Mouse (Mus musculus) midbrain, embryonic 12.5 days (tissue): Measurements from ENCODE around the gene Cacnb4. TPM values are rescaled to one million over a fixed set of nuclear protein-coding genes. Genes with fewer than 3 reads are reported as not detected.

Experiments
- ATAC-seq: fragments of 200-750 bp; cut with Nextera tagmentation; 2 replicates; pipeline ENCODE4 v1.8.0; 2017; ENCODE audit warnings: low read depth, moderate TSS enrichment, moderate library complexity; ENCODE audit not compliant: low FRiP score
- H3K27ac ChIP-seq: fragments of 300-500 bp; sonication (generic); replicated peaks from 2 replicates; pipeline ENCODE4 v1.5.1; 2016; ENCODE audit warnings: mild to moderate bottlenecking
- H3K27me3 ChIP-seq: fragments of 300-500 bp; sonication (generic); 2 replicates; pipeline ENCODE4 v1.6.1; 2016; ENCODE audit warnings: mild to moderate bottlenecking
- H3K36me3 ChIP-seq: fragments of 300-500 bp; sonication (generic); 2 replicates; pipeline ENCODE4 v1.6.1; 2016
- H3K4me1 ChIP-seq: fragments of 300-500 bp; sonication (generic); 2 replicates; pipeline ENCODE4 v1.6.1; 2016
- H3K4me2 ChIP-seq: fragments of 300-500 bp; sonication (generic); replicated peaks from 2 replicates; pipeline ENCODE4 v1.6.1; 2016; ENCODE audit warnings: mild to moderate bottlenecking, moderate library complexity
- H3K4me3 ChIP-seq: fragments of 300-500 bp; sonication (generic); 2 replicates; pipeline ENCODE4 v1.5.1; 2016; ENCODE audit warnings: mild to moderate bottlenecking
- H3K9ac ChIP-seq: fragments of 300-500 bp; sonication (generic); replicated peaks from 2 replicates; pipeline ENCODE4 v1.6.1; 2016; ENCODE audit warnings: mild to moderate bottlenecking, moderate library complexity
- H3K9me3 ChIP-seq: fragments of 300-500 bp; sonication (generic); 2 replicates; pipeline ENCODE4 v1.6.1; 2016; ENCODE audit warnings: mild to moderate bottlenecking
- WGBS: fragments of 180-500 bp; shearing (Covaris S2); methylation state at CpG from one replicate; pipeline ENCODE4 v1.1.7; 2016; 5-methylcytosine and 5-hydroxymethylcytosine counted together
- polyA plus RNA-seq: library from polyadenylated mRNA; unstranded; fragments of >200 nt; fragmentation: Nextera tagmentation; extraction: Ambion mirVana; gene quantifications from 2 replicates; pipeline ENCODE4 v1.2.1, GENCODE M21; 2016

The Cacnb4 gene
- polyA plus RNA-seq, 1 experiment from 2014 or later: 5.0 TPM

DNA sequence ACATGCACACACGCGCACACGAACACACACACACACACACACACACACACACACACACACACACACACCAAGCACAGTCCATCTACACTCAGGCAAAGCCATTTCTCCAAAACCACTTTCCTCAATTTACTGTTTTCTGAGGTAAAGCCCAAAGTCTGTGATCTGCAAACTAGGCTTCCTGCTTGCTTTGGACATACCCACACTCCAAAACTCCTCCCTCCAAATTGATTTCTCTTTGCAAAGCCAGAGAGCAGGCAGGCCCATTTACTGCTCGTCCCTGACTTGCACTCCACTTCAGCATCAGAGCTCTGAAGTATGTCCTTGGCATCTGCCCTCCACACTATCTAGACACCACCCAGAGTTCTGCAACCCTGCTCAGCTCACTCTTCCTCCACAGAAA lies 958 bp upstream of the Cacnb4 start:
- Histone ChIP-seq H3K36me3 (no peaks in the 10 kb centered on the region), H3K27ac (no peak overlapping the region), H3K4me3 (no peak overlapping the region), H3K9me3 (no peaks in the 10 kb centered on the region), H3K9ac (no peak overlapping the region), H3K27me3 (peaks cover 38% of the 10 kb centered on the region), H3K4me1 (peaks cover 11% of the 10 kb centered on the region), H3K4me2 (no peak overlapping the region)
- no peak for ATAC-seq
- WGBS: 57% methylated on average over 3 of the region's 4 CpGs

DNA sequence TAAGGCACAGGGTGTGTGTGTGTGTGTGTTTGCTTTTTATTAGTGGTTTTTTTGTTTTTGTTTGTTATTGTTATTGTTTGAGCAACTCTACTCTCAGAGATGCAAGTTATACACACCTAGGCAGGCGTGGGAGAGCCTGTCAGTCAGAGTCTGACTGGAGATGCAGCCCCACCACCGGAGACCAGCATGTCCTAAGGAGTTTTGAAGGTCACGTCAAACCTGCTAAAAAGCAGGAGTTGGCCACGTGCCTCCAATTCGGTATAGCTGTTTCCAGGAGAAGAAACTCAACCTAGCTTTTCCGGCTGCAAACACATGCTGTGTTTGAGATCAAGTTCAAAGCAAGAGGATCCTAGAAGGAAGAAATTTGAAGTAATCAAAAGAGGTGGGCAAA lies 277 bp upstream of the Cacnb4 start:
- H3K36me3 ChIP-seq: no peaks in the 10 kb centered on the region
- WGBS: 13% methylated on average over 6 of the region's 6 CpGs
- peaks cover 45% of the 10 kb centered on the region for H3K27me3 ChIP-seq
- no peak overlapping the region for H3K27ac ChIP-seq
- H3K9ac ChIP-seq: peak overlapping the region; percentile 71; the same call in 1 of the 2 replicates
- H3K4me1 ChIP-seq: peaks cover 11% of the 10 kb centered on the region
- H3K4me3 ChIP-seq: peak overlapping the region; percentile 78
- H3K4me2 ChIP-seq: peak overlapping the region; percentile 94
- ATAC-seq: no peak
- no peaks in the 10 kb centered on the region for H3K9me3 ChIP-seq

DNA sequence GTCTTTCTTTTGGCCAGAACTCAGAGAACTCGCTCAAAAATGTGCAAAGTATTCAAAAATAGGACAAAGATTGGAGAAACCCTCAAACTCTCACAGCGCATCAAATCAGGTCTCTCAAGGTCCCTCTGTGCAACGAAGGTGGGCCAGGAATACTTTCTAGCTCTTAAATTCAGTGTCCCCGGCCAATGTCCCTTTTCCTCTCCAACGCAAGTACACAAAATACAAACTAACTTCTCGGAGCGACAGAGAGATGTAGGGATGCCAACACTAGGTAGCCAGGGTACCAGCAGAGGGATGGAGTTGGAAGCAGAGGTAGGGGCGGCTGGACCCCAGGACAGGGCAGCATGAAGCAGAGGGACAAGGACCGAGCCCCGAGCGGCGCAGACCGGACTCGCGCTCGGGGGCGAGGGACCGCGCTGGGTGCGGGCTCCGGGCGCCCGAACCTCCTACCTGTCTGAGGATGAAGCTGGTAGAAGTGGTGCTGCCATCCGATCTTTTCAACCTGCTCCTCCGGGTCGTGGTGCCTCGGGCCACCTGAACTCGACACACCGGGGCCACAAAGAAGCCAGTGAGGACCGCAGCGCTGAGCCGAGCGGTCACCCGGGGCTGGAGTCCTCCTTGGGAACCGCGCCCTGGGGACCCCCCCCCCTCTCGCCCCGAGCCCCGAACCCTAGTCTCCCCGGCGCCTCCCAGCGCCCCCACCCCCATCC lies 1.2 kb downstream of the Cacnb4 start:
- Histone ChIP-seq H3K4me1 (peaks cover 11% of the 10 kb centered on the region), H3K9me3 (no peaks in the 10 kb centered on the region), H3K4me3 (peak overlapping the region; percentile 78), H3K4me2 (peak overlapping the region; percentile 94), H3K9ac (peak overlapping the region; percentile 71), H3K36me3 (no peaks in the 10 kb centered on the region), H3K27me3 (peaks cover 48% of the 10 kb centered on the region), H3K27ac (no peak overlapping the region)
- ATAC-seq: peak; percentile 47
- under 1% methylated on average over 42 of the region's 42 CpGs for WGBS

DNA sequence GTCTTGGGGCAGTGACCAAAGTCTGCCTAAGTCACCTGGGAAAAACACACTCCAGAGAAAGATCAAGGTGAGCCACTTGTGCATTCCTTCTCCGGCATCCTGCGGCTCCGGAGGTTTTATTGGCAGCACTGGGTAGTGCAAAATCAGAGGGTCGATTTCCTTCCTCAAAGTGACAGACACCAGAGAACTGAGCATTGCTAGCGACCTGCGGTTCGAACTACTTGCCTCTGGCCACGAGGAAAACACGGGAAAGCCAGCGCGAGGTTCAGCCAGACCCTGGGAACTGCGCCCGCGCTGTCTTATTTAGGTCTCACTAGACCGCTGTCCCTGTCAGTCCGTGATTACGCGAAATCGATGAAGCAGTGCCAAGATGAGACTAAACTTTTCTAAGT lies 1.7 kb downstream of the Cacnb4 start:
- WGBS: under 1% methylated on average over 19 of the region's 19 CpGs
- Histone ChIP-seq H3K36me3 (no peaks in the 10 kb centered on the region), H3K9me3 (no peaks in the 10 kb centered on the region), H3K4me2 (peak overlapping the region; percentile 94), H3K9ac (no peak overlapping the region), H3K27ac (no peak overlapping the region), H3K4me3 (peak overlapping the region; percentile 78), H3K27me3 (peaks cover 48% of the 10 kb centered on the region), H3K4me1 (peaks cover 11% of the 10 kb centered on the region)
- ATAC-seq: no peak

DNA sequence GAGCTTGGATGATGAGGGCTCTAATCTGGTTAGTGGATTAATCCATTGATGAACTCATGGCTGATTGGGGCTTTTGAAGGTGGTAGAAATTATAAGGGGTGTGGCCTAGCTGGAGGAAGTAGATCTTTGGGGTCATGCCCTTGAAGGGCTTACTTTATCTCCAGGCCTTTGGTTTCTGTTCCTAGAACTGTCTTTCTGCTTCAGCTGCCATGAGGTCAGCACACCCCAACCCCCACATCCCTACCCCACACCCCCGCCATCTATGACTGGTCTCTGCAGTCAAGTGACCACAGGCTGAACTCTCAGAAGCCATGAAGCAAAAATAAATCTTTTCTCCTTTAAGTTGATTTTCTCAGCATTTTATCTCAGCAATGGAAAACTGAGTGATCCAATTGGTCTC lies 3.5 kb downstream of the Cacnb4 start:
- H3K4me2 ChIP-seq: no peak overlapping the region
- no peak overlapping the region for H3K4me3 ChIP-seq
- no peak overlapping the region for H3K9ac ChIP-seq
- ATAC-seq: no peak
- peaks cover 40% of the 10 kb centered on the region for H3K27me3 ChIP-seq
- no peaks in the 10 kb centered on the region for H3K9me3 ChIP-seq
- H3K27ac ChIP-seq: no peak overlapping the region
- no peaks in the 10 kb centered on the region for H3K36me3 ChIP-seq
- peaks cover 11% of the 10 kb centered on the region for H3K4me1 ChIP-seq
- WGBS: 59% methylated on average over 1 of the region's 1 CpGs

DNA sequence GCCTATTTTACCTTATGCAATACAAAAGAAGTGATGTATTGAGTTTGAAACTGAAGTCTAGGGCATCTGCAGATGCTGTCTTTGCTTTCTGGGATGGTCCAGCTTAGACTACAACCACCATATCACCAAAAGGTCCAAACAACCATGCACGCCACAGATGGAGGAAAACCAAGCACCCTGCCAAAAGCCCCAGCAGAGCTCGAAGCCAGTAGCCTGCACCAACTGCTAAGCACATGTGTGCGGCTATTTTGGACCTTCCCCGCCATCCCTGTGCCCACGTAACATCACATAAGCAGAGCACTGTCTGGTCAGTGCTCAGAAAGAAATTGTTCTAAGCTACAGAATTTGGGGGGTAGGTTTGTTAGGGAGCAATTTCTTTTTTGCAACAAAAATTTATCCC lies 5.9 kb downstream of the Cacnb4 start:
- peaks cover 31% of the 10 kb centered on the region for H3K27me3 ChIP-seq
- H3K9me3 ChIP-seq: no peaks in the 10 kb centered on the region
- no peak for ATAC-seq
- no peak overlapping the region for H3K9ac ChIP-seq
- no peak overlapping the region for H3K4me3 ChIP-seq
- 87% methylated on average over 5 of the region's 5 CpGs for WGBS
- H3K36me3 ChIP-seq: no peaks in the 10 kb centered on the region
- peaks cover 11% of the 10 kb centered on the region for H3K4me1 ChIP-seq
- no peak overlapping the region for H3K27ac ChIP-seq
- H3K4me2 ChIP-seq: no peak overlapping the region

DNA sequence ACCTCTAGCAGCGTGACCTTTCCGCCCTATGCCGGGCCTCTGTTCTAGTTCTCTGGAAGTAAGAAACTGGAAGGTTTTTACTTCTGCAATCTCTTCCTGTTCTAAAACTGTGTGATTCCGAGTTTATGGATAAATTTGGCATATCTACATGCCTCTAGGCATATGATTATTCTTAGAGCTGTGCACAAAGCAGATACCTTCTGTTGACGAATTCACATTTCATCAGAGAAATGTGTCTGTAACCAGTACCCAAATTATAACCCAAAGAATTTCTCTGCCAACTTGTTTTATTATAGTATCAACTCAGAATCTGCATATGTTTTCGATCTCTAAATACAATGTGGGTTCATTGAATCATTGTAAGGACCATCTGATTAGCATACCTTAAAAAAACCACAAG lies 8.2 kb downstream of the Cacnb4 start:
- Histone ChIP-seq H3K27me3 (peaks cover 18% of the 10 kb centered on the region), H3K9ac (no peak overlapping the region), H3K36me3 (no peaks in the 10 kb centered on the region), H3K9me3 (no peaks in the 10 kb centered on the region), H3K4me2 (no peak overlapping the region), H3K27ac (no peak overlapping the region), H3K4me1 (no peaks in the 10 kb centered on the region), H3K4me3 (no peak overlapping the region)
- ATAC-seq: no peak
- 93% methylated on average over 6 of the region's 6 CpGs for WGBS

DNA sequence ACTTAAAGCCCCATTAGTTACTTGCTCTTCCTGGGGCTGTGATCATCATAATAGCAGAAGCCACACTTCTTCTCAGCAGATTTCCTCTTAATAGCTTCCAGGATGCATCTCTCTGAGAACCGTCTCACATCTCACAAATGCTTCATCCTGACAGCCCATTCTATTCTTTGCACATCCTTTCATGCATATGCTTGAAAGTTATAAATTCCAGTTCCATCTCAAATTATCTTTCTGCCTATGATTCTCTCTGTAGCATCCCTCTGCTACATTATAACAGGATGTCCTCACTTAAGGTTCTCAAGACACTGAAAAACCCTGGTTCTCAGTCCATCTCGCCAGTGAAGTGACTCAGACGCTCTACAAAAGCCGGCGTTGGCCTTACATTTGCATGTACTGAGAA lies 19.9 kb downstream of the Cacnb4 start:
- H3K9ac ChIP-seq: no peak overlapping the region
- no peaks in the 10 kb centered on the region for H3K36me3 ChIP-seq
- no peak overlapping the region for H3K27ac ChIP-seq
- no peak overlapping the region for H3K4me3 ChIP-seq
- ATAC-seq: no peak
- H3K4me2 ChIP-seq: no peak overlapping the region
- no peaks in the 10 kb centered on the region for H3K27me3 ChIP-seq
- no peaks in the 10 kb centered on the region for H3K9me3 ChIP-seq
- 93% methylated on average over 5 of the region's 5 CpGs for WGBS
- no peaks in the 10 kb centered on the region for H3K4me1 ChIP-seq

DNA sequence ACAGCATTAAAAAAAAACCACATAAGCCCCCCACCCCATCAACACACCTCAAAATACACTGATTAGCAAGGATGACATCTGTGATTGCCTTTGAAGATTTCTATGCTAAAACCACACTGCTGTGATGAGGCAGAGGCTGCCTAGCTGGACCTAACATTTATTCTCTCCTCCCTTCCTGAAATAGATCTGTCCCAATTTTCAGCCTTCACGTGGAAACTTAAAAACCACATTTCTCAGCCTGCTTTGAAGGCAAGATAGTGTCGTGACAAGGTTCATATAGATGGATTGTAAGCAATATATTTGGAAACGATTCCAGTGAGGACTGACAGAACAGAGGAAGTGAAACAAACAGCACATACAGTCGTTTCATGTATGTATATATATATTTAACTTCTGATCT lies 22.1 kb downstream of the Cacnb4 start:
- Histone ChIP-seq H3K27ac (no peak overlapping the region), H3K27me3 (no peaks in the 10 kb centered on the region), H3K4me2 (no peak overlapping the region), H3K4me3 (no peak overlapping the region), H3K4me1 (no peaks in the 10 kb centered on the region), H3K36me3 (no peaks in the 10 kb centered on the region), H3K9ac (no peak overlapping the region), H3K9me3 (no peaks in the 10 kb centered on the region)
- no peak for ATAC-seq
- WGBS: 82% methylated on average over 4 of the region's 4 CpGs

DNA sequence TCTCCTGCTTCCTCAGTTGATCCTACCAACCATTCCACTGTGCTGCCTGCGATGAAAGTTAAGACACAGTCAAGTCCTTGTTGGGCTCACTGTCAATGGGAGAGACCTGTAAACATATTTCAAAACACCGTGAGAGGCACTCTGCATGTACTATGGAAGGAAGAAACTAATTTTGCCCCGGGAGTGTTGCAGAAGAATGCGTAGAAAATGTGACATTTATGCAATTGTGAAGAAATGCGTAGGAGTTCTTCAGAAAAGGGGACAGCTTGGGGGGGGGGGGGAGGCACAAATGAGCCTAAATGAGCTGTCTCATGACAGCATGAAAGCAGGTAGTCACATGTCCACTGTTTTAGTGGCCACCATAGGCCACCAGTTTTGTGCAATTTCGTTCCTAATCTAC lies 25.1 kb downstream of the Cacnb4 start:
- Histone ChIP-seq H3K4me2 (no peak overlapping the region), H3K9ac (no peak overlapping the region), H3K27ac (no peak overlapping the region), H3K36me3 (no peaks in the 10 kb centered on the region), H3K27me3 (no peaks in the 10 kb centered on the region), H3K4me3 (no peak overlapping the region), H3K9me3 (no peaks in the 10 kb centered on the region), H3K4me1 (no peaks in the 10 kb centered on the region)
- no peak for ATAC-seq
- WGBS: 89% methylated on average over 6 of the region's 6 CpGs

DNA sequence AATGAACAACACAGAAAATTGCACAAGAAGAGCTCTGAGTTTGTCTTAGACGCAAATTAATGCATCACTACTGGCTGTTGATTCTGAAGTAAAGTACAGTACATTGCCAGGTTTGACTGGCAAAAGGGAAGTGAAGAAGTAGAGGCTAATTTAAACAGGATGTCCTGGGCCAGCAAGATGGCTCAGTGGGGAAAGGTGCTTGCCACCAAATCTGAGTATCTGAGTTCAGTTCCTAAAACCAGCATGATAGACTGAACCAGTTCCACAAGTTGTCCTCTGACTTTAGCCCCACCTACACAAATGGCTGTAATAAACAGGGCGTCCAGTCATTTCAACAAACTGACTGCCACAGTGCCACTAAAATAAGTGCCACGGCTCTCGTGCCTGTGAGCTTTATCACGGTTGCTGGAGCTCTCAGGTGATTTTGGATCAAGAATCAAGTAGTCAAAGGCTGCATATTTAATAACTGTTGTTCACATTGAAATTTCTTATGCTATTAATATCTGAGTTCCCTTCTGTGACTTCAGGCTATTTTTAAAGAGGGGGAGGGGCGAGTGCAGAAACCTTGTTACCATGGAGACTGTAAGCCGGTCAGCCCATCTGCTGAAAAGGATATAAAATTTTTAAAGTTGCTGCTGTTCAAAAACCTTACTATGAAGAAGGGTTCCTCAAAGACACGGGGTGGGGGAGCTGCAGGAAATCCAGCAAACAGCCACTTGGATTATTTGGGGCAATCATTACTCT lies 29.2 kb downstream of the Cacnb4 start:
- Histone ChIP-seq H3K36me3 (no peaks in the 10 kb centered on the region), H3K9ac (no peak overlapping the region), H3K9me3 (no peaks in the 10 kb centered on the region), H3K27me3 (no peaks in the 10 kb centered on the region), H3K4me2 (no peak overlapping the region), H3K27ac (no peak overlapping the region), H3K4me3 (no peak overlapping the region), H3K4me1 (no peaks in the 10 kb centered on the region)
- WGBS: 79% methylated on average over 8 of the region's 8 CpGs
- ATAC-seq: no peak

DNA sequence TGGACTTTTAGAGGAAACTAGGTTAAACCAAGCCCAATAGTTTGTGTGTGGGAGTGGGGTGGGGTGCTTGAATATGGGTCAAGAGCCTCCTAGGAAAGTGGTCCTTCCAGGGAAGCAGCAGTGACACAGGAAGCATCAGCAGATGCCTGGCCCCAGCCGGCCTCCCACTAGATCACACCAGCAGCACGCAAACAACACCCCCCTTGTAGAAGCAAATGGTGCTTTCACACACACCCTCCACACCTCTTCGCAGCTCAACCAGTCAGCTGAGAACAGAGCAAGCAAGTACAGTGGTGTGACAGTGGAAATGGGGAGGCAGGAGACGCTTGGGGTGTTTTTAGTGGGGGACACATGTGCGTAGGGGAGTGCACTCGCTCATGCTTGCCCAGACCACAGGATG lies 33.0 kb downstream of the Cacnb4 start:
- no peaks in the 10 kb centered on the region for H3K9me3 ChIP-seq
- H3K9ac ChIP-seq: no peak overlapping the region
- ATAC-seq: no peak
- WGBS: 87% methylated on average over 6 of the region's 6 CpGs
- H3K36me3 ChIP-seq: no peaks in the 10 kb centered on the region
- no peaks in the 10 kb centered on the region for H3K27me3 ChIP-seq
- H3K27ac ChIP-seq: no peak overlapping the region
- no peak overlapping the region for H3K4me2 ChIP-seq
- H3K4me3 ChIP-seq: no peak overlapping the region
- H3K4me1 ChIP-seq: no peaks in the 10 kb centered on the region
